Mouse (Mus musculus): ENCODE data around the gene Pan3. TPM values are rescaled to one million over a fixed set of nuclear protein-coding genes. Genes with fewer than 3 reads are reported as not detected.

The Pan3 gene
- polyA plus RNA-seq, 1 experiment from 2014 or later: 61.2 TPM

DNA sequence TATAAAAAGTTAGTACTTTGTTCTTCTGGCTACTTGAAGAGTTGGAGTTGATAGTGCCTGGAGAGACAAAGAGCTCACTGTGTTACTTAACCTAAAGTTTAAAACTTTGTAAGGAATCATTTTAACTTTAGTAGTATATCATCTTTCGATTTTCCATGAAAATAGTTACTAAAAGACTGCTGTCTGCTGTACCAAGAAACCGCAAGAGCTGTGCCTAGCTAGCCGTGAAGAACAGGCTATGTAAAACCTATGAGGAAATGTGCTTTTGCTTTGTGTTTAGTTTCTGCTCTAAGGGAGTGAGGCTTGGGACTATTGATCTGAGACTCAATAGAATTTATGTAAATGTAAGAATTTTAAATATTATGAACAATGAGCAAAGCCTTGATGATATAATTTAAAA, 43.9 kb downstream of the Pan3 start:
- WGBS: 76% methylated on average over 3 of the region's 3 CpGs
- Histone ChIP-seq H3K4me1 (ENCODE audit: insufficient read depth, low read length) (no peaks in the 10 kb centered on the region), H3K27me3 (ENCODE audit: insufficient read depth, low read length) (no peaks in the 10 kb centered on the region), H3K4me3 (ENCODE audit: low read length) (no peak overlapping the region), H3K27ac (ENCODE audit: low read length) (no peak overlapping the region), H3K9ac (replicated peaks; ENCODE audit: low read length) (no peak overlapping the region), H3K4me2 (replicated peaks; ENCODE audit: low read depth, low read length) (no peak overlapping the region), H3K9me3 (ENCODE audit: low read length) (no peaks in the 10 kb centered on the region), H3K36me3 (ENCODE audit: insufficient read depth, low read length) (peaks cover 4% of the 10 kb centered on the region; the same call in 1 of the 2 replicates)
- ATAC-seq (ENCODE audit: low FRiP score, low TSS enrichment): no peak

DNA sequence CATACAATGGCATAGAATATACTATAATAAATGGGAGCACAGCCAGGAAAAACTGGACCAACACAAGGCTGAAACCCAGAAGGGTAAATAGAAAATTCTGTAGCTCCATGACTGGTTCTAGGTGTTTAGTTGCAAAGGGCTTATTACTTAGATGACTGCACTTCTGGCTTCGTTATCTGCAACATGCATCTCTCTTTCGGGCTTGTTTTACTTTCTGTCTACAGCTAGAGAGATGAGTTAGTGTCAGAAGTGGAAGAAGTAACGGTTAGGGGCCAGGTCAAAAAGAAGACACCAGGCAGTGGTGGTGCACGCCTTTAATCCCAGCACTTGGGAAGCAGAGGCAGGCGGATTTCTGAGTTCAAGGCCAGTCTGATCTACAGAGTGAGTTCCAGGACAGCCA, 46.1 kb downstream of the Pan3 start:
- Histone ChIP-seq H3K4me1 (ENCODE audit: insufficient read depth, low read length) (no peaks in the 10 kb centered on the region), H3K9me3 (ENCODE audit: low read length) (no peaks in the 10 kb centered on the region), H3K27ac (ENCODE audit: low read length) (no peak overlapping the region), H3K4me3 (ENCODE audit: low read length) (no peak overlapping the region), H3K27me3 (ENCODE audit: insufficient read depth, low read length) (no peaks in the 10 kb centered on the region), H3K9ac (replicated peaks; ENCODE audit: low read length) (no peak overlapping the region), H3K4me2 (replicated peaks; ENCODE audit: low read depth, low read length) (no peak overlapping the region), H3K36me3 (ENCODE audit: insufficient read depth, low read length) (peaks cover under 1% of the 10 kb centered on the region; the same call in 1 of the 2 replicates)
- 88% methylated on average over 5 of the region's 5 CpGs for WGBS
- no peak for ATAC-seq (ENCODE audit: low FRiP score, low TSS enrichment)

DNA sequence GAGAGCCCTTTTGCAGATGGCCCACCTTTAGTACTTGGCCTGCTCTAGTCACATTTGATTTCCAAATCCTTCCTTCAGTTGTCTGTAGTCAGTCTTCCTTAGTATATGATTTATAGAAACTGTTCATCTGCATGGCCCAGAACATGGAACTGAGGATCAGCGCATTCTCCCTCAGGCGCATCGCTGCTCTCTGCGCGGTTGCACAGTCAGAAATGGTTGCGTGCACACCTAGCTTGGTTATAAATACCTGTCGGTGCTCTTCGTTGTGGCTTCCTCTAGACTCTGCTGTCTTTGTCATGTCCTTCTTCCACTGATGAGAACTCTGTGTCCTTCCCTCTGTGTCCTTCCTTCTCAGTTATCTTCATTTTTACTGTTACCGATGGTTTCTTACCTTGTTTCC, 47.1 kb downstream of the Pan3 start:
- H3K4me1 ChIP-seq (ENCODE audit: insufficient read depth, low read length): no peaks in the 10 kb centered on the region
- H3K4me3 ChIP-seq (ENCODE audit: low read length): no peak overlapping the region
- no peak overlapping the region for H3K9ac ChIP-seq (replicated peaks; ENCODE audit: low read length)
- H3K27me3 ChIP-seq (ENCODE audit: insufficient read depth, low read length): no peaks in the 10 kb centered on the region
- H3K4me2 ChIP-seq (replicated peaks; ENCODE audit: low read depth, low read length): no peak overlapping the region
- ATAC-seq (ENCODE audit: low FRiP score, low TSS enrichment): no peak
- 90% methylated on average over 9 of the region's 9 CpGs for WGBS
- H3K36me3 ChIP-seq (ENCODE audit: insufficient read depth, low read length): no peaks in the 10 kb centered on the region
- no peak overlapping the region for H3K27ac ChIP-seq (ENCODE audit: low read length)
- no peaks in the 10 kb centered on the region for H3K9me3 ChIP-seq (ENCODE audit: low read length)

DNA sequence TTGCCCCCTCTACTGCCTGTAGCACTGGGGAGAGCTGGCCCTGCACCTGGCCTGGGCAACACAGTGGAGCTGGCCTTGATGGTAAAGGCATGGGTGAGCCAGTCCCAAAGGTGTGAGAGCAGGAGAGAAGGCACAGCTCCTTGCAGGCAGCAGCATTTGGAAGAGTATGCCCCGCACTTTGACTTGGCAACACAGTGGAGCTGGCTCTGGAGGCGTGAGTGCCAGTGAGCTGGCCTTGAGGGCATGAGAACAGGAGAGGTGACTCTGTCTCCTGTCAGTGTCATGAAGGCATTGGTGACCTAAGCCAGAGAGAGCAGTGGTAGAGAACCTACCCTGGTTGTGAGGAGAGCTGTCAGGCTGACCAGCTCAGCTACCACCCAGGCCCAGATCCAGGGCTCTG, 49.4 kb downstream of the Pan3 start:
- Histone ChIP-seq H3K4me1 (ENCODE audit: insufficient read depth, low read length) (no peaks in the 10 kb centered on the region), H3K4me2 (replicated peaks; ENCODE audit: low read depth, low read length) (no peak overlapping the region), H3K9me3 (ENCODE audit: low read length) (no peaks in the 10 kb centered on the region), H3K9ac (replicated peaks; ENCODE audit: low read length) (no peak overlapping the region), H3K36me3 (ENCODE audit: insufficient read depth, low read length) (no peaks in the 10 kb centered on the region), H3K4me3 (ENCODE audit: low read length) (no peak overlapping the region), H3K27ac (ENCODE audit: low read length) (no peak overlapping the region), H3K27me3 (ENCODE audit: insufficient read depth, low read length) (no peaks in the 10 kb centered on the region)
- ATAC-seq (ENCODE audit: low FRiP score, low TSS enrichment): no peak
- WGBS: 88% methylated on average over 2 of the region's 2 CpGs

DNA sequence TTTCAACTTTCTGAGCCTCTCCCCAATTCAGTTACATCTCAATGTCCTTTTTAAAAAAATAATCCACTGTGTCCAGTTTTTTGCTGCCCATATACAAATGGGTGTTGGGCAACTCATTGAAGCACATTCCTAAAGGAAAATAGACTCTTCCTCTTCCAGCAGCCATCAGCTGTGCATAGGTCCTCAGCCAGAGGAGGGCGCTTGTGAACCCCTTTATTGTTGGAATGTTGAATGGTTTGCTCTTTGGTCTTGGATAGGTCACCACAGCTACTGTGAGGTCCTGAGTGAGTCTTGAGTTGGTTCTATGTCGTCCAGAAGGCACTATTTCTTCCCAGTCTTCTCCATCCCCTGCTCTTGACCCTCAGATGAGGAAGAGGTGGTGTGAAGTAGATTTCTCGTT, 54.2 kb downstream of the Pan3 start:
- H3K27me3 ChIP-seq (ENCODE audit: insufficient read depth, low read length): no peaks in the 10 kb centered on the region
- peaks cover 5% of the 10 kb centered on the region; the same call in 1 of the 2 replicates for H3K36me3 ChIP-seq (ENCODE audit: insufficient read depth, low read length)
- no peak overlapping the region for H3K4me3 ChIP-seq (ENCODE audit: low read length)
- no peaks in the 10 kb centered on the region for H3K9me3 ChIP-seq (ENCODE audit: low read length)
- H3K4me1 ChIP-seq (ENCODE audit: insufficient read depth, low read length): no peaks in the 10 kb centered on the region
- no peak for ATAC-seq (ENCODE audit: low FRiP score, low TSS enrichment)
- H3K27ac ChIP-seq (ENCODE audit: low read length): no peak overlapping the region
- H3K4me2 ChIP-seq (replicated peaks; ENCODE audit: low read depth, low read length): no peak overlapping the region
- no peak overlapping the region for H3K9ac ChIP-seq (replicated peaks; ENCODE audit: low read length)
- 63% methylated on average over 3 of the region's 3 CpGs for WGBS

DNA sequence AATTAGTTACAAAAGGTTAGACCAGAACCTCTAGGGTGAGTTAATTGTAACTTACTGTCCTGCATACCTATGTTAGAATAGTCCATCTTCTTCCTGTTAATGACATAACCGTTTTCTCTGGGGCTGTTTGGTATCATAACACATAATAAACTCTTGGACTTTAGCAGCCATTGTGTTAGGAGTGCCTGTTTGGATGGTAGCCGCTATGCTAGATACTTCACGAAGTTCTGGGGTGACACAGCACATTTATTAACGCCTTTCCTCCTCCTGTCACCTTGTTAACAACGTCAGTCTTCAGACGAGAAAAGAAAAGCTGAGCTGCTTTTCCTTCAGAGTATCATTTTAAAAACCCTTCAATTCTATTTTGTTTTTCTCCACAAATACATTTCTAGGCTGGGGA, 59.3 kb downstream of the Pan3 start:
- H3K27ac ChIP-seq (ENCODE audit: low read length): no peak overlapping the region
- ATAC-seq (ENCODE audit: low FRiP score, low TSS enrichment): no peak
- no peak overlapping the region for H3K4me3 ChIP-seq (ENCODE audit: low read length)
- H3K9me3 ChIP-seq (ENCODE audit: low read length): no peaks in the 10 kb centered on the region
- no peak overlapping the region for H3K4me2 ChIP-seq (replicated peaks; ENCODE audit: low read depth, low read length)
- H3K36me3 ChIP-seq (ENCODE audit: insufficient read depth, low read length): peaks cover 10% of the 10 kb centered on the region; the same call in 1 of the 2 replicates
- H3K27me3 ChIP-seq (ENCODE audit: insufficient read depth, low read length): no peaks in the 10 kb centered on the region
- 60% methylated on average over 6 of the region's 6 CpGs for WGBS
- H3K4me1 ChIP-seq (ENCODE audit: insufficient read depth, low read length): no peaks in the 10 kb centered on the region
- no peak overlapping the region for H3K9ac ChIP-seq (replicated peaks; ENCODE audit: low read length)

DNA sequence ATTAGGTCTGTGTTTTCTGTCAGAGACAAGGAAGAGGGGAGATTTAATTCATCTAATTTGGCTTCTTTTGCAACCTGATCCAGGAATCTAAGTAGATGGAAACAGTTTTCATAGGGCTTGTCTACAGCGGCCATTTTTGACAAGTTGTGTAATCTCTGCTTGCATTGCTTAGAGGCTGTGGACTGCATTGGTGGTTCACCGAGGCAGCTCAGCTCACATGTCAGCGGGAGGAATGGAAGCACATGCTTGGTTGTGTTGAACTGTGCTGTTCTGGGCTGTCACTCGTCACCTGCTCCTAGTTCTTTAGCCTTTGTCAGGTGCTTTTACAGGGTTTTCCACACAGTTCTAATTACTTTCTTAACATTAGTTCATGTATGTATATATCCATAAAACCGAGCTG, 60.9 kb downstream of the Pan3 start:
- Histone ChIP-seq H3K4me2 (replicated peaks; ENCODE audit: low read depth, low read length) (no peak overlapping the region), H3K27ac (ENCODE audit: low read length) (no peak overlapping the region), H3K9me3 (ENCODE audit: low read length) (no peaks in the 10 kb centered on the region), H3K36me3 (ENCODE audit: insufficient read depth, low read length) (peaks cover 10% of the 10 kb centered on the region; the same call in 1 of the 2 replicates), H3K9ac (replicated peaks; ENCODE audit: low read length) (no peak overlapping the region), H3K4me1 (ENCODE audit: insufficient read depth, low read length) (0 out of 2 replicates have a peak, but pooled peaks cover 2% of the 10 kb centered on the region), H3K4me3 (ENCODE audit: low read length) (no peak overlapping the region), H3K27me3 (ENCODE audit: insufficient read depth, low read length) (no peaks in the 10 kb centered on the region)
- 75% methylated on average over 5 of the region's 5 CpGs for WGBS
- ATAC-seq (ENCODE audit: low FRiP score, low TSS enrichment): no peak

DNA sequence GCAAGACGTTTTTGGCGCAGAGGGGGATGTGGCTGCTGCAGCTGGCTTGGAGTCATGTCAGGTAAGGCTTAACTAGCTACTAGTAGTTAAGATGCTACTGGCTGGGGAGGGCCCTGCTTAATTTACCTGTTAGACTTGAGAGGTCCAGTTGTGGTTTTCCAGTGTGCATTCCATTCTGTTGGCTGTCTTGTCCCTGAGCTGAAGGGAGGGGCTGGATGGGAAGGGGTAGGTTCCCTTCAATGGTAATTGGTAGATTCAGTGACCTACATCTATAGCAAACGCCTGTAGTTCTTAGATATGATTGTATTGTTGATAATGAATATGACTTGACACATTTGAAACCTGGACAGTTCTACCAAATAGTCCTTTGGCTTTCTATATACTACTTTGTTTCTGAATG, 62.5 kb downstream of the Pan3 start:
- no peak overlapping the region for H3K9ac ChIP-seq (replicated peaks; ENCODE audit: low read length)
- H3K9me3 ChIP-seq (ENCODE audit: low read length): no peaks in the 10 kb centered on the region
- peaks cover 10% of the 10 kb centered on the region; the same call in 1 of the 2 replicates for H3K36me3 ChIP-seq (ENCODE audit: insufficient read depth, low read length)
- ATAC-seq (ENCODE audit: low FRiP score, low TSS enrichment): no peak
- no peak overlapping the region for H3K4me3 ChIP-seq (ENCODE audit: low read length)
- H3K27ac ChIP-seq (ENCODE audit: low read length): no peak overlapping the region
- H3K4me2 ChIP-seq (replicated peaks; ENCODE audit: low read depth, low read length): no peak overlapping the region
- H3K4me1 ChIP-seq (ENCODE audit: insufficient read depth, low read length): 0 out of 2 replicates have a peak, but pooled peaks cover 2% of the 10 kb centered on the region
- no peaks in the 10 kb centered on the region for H3K27me3 ChIP-seq (ENCODE audit: insufficient read depth, low read length)
- WGBS: 81% methylated on average over 3 of the region's 3 CpGs

DNA sequence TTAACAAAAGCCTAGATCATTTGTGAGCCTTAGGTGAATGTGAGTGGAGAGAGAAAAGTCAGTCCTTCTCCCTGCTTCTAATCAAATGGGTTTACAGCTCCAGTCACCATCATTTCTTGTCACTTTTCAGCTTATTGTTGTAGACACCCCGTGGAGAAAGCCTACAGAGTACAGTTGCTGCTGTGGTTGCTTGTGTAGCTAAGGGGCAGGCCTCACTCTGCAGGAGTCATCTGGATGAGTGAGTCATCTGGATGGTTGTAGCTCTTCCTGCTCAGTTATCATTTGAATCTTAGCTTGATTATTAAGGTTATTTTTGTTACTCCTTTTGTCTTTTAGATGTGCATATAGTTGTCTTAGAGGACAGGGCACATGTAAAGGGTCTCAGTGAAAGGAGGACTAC, 63.2 kb downstream of the Pan3 start:
- Histone ChIP-seq H3K9ac (replicated peaks; ENCODE audit: low read length) (no peak overlapping the region), H3K4me3 (ENCODE audit: low read length) (no peak overlapping the region), H3K27me3 (ENCODE audit: insufficient read depth, low read length) (no peaks in the 10 kb centered on the region), H3K36me3 (ENCODE audit: insufficient read depth, low read length) (peaks cover 10% of the 10 kb centered on the region; the same call in 1 of the 2 replicates), H3K9me3 (ENCODE audit: low read length) (no peaks in the 10 kb centered on the region), H3K4me1 (ENCODE audit: insufficient read depth, low read length) (0 out of 2 replicates have a peak, but pooled peaks cover 2% of the 10 kb centered on the region), H3K27ac (ENCODE audit: low read length) (no peak overlapping the region), H3K4me2 (replicated peaks; ENCODE audit: low read depth, low read length) (no peak overlapping the region)
- no peak for ATAC-seq (ENCODE audit: low FRiP score, low TSS enrichment)
- 80% methylated on average over 1 of the region's 1 CpGs for WGBS

DNA sequence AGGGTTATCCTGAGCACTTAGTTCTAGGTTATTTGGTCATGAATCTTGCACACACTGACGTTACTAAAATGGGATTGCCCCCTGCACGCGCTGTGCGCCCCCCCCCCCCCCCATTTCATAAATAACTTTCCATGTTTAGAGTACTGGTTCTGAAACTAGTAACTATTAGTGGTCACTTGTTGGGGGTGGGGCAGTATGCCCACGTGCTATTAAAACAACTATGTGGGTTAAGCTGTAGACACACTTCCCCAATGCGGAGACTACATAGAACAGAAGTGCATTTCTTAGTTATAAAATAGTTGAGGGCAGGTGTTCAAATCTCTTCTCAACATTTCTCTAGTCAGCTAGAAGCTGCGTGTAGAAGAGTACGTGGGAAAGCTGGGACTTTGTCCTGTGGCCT, 63.7 kb downstream of the Pan3 start:
- no peak overlapping the region for H3K4me2 ChIP-seq (replicated peaks; ENCODE audit: low read depth, low read length)
- peaks cover 9% of the 10 kb centered on the region; the same call in 1 of the 2 replicates for H3K36me3 ChIP-seq (ENCODE audit: insufficient read depth, low read length)
- 86% methylated on average over 8 of the region's 8 CpGs for WGBS
- H3K9me3 ChIP-seq (ENCODE audit: low read length): no peaks in the 10 kb centered on the region
- H3K4me3 ChIP-seq (ENCODE audit: low read length): no peak overlapping the region
- H3K4me1 ChIP-seq (ENCODE audit: insufficient read depth, low read length): 0 out of 2 replicates have a peak, but pooled peaks cover 2% of the 10 kb centered on the region
- H3K27me3 ChIP-seq (ENCODE audit: insufficient read depth, low read length): no peaks in the 10 kb centered on the region
- ATAC-seq (ENCODE audit: low FRiP score, low TSS enrichment): no peak
- no peak overlapping the region for H3K27ac ChIP-seq (ENCODE audit: low read length)
- no peak overlapping the region for H3K9ac ChIP-seq (replicated peaks; ENCODE audit: low read length)
